Mouse (Mus musculus): ENCODE measurements around the gene Cel. TPM values are rescaled to one million over a fixed set of nuclear protein-coding genes. Genes with fewer than 3 reads are reported as not detected.

Gene Cel
- not detected for total RNA-seq (2022)

DNA sequence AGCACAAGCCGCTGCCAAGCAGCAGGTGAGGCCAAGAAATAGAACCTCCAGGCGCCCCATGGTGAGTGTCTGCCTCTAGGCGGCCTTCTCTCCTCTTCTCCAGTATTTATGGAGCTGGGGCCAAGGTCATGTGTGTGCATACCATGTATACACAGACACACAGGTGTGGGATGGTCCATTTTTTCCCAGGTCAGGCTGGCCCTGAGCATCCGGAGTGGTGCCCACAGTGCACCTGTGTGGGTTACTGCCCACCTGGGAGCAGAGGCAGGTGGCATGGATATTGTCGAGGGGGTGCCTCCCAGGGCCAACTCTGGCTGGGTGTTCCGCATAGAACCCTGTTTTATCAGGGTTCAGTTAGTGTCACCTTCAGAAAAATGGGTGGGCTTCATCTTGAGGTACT lies at the start of gene Cel:
Cel (minus strand) TSS at position 101 of the 400 bp plus-strand sequence.
- no peak for DNase-seq

GRCm38 (mm10) chr2:28612436-28613063 lies 49.3 kb upstream of the Cel start:
- DNase-seq, result no peak

- no peak for DNase-seq
These were observed 48.2 kb upstream of the Cel start for GRCm38 (mm10) chr2:28611407-28611787.

DNA sequence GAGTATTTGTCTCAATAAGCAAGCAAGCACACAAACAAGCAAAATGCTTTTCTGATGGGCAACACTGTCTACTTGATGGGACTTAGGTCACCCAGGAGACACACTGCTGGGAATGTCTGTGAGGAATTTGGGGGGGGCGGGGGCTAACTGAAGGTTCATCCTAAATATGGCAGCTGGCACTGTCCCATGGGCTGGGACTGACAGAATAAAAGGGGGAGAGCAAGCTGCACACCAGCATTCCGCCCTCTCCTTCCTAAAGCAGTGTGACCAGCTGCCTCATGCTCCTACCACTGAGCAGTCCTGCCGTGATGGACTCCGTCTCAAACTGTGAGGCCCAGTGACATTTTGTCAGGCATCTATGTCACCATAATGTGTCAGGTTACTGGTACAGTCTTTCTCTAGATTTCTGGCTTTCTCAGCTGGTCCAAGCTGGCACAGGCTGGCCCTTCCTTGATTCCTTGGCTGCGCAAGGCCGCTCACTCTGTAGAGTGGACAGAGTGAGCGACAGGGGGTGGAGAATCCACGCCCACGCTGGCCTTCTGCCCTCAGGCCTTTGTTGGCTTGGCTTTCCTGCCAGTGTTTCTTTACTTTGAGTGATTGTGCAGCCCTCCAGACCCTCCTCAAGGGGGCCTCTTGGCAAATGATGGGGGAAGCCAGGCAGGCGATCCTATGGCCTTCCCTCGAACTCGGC lies 47.7 kb upstream of the Cel start:
- no peak for DNase-seq

GRCm38 (mm10) chr2:28609851-28610250 lies 46.6 kb upstream of the Cel start:
- no peak for DNase-seq

- DNase-seq, result no peak
These were observed 44.4 kb upstream of the Cel start for GRCm38 (mm10) chr2:28607341-28608165.

- DNase-seq, result no peak
These were observed 43.6 kb upstream of the Cel start for GRCm38 (mm10) chr2:28606601-28607340.

DNA sequence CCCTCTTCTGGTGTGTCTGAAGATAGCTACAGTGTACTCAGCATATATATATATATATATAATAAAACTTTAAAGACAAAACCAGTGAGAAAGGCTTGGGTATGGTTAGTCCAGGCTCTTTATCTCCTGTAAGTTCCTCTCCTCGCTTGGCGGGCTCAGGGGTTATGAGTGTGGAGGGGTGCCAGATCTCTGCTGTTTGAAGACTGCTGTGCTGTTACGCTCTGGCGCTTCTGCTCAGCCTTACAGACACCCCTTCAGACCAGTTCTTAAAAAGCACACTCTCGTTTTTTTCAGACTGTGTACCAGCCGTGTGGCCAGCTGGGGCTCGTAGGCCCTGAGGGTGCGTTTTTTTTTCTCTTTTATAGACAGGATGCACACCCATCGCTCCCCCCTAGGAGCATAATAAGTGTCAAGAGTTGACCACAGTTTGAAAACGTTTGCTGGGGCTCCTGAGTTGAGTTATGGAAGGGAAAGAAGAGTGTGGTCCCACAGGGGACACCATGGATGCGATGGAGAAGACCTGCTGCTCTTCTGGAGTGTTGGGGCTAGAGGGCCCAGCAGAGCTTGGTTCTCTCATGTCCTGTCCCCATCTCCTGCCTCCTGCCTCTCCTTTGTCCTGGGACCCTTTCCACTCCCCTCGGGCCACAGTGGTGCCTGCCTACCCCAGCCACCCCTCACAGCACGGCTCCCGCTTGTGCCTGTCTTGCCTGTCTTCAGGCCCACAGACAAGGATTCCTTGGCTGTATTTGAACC lies 42.8 kb upstream of the Cel start:
- DNase-seq, result no peak

DNA sequence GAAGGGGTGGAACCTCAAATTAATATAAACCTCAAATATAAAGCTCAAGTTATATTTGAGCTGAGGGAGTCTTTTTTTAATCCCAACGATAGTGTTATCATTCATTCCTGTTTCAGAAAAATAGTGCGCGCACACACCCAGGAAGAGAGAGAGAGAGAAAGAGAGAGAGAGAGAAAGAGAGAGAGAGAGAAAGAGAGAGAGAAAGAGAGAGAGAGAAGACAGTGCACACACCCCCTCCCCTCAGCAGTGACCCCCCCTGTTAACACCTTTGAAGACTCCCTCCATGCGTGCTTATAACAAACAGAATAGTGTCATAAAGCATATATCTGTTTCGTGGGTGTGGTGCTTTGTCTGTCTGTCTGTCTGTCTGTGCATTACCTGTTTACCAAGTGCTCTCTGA lies 40.3 kb upstream of the Cel start:
- DNase-seq, result no peak

DNA sequence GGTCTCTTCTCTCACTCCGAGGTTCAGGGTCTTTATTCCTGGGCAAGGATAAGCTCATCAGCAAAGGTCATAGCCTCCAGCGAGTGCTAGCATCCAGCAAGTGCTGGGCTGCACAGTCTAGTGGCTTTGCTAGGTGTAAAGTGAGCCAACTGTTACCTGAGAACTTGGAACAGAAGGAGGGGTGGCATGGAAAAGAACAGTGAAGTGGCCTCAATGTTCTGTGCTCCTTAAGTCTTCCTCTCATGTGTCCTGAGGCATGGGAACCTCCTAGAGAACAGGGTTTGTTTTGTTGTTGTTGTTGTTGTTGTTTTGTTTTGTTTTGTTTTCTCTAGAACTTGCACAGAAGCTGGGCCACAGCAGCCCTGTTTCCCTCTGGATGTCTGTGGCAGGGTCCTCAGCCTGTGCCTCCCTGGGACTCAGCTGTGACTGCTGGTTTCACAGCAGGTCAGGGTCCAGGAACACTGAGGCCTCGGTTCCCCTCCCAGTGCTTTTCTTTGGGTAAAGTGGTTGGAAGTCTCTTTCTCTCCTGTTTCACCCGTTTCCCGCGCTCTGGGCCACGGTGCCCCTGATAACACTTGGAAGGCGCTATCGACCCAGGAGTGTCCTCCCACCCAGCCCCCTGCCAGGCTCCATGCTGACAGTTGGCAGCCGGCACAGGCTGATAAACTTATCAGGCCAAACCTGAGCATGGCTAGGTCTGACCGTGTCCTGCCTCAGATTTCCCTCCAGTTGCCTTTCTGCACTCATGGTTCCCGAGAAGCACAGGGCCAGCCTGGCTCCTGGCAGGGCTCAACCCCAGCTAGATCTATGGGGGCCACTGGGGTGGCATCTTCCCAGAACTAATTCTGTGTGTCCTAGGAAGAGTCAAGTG lies 38.8 kb upstream of the Cel start:
- DNase-seq, result no peak

GRCm38 (mm10) chr2:28599569-28599900 lies 36.3 kb upstream of the Cel start:
- no peak for DNase-seq

DNA sequence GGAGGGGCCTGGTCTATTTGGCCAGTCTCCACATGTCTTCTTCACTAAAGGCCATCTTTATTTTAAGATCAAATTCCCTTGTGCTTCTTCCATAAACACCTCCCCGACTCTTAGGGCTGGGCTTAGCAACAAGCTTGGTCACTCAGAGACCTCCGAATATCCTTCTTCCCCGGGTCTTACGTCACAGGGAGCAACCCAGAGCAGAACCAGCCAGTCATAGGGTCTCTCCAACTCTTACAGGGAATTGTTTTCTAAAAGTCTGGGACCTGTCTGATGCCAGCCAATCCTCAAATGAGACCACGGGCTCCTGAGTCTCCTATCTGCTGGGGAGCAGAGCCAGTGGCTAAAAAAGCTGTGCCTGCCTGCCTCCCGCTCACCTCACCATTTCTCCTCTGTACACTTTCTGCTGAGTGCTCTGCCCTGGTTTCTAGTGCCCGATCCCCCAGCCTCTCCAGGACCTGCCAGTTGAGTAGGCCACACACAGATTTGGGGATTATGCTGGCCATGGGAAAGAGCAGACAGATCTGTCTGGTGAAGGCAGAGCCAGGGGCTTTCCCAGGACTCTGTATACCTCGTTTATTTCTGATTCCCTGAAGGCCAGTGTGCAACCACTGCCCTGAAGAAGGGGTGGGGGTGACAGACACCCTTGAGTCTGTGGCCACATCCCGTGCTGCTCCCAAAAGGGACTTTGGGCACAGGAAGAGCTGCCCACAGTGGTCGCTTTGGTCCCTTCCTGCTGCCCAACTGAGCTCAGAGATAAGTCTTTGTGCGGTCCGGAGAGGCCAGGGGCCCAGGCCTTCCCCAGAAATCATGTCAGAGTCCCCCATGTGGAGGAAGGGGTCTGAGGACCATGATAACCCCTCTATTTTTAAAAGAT lies 35.7 kb upstream of the Cel start:
- no peak for DNase-seq

DNA sequence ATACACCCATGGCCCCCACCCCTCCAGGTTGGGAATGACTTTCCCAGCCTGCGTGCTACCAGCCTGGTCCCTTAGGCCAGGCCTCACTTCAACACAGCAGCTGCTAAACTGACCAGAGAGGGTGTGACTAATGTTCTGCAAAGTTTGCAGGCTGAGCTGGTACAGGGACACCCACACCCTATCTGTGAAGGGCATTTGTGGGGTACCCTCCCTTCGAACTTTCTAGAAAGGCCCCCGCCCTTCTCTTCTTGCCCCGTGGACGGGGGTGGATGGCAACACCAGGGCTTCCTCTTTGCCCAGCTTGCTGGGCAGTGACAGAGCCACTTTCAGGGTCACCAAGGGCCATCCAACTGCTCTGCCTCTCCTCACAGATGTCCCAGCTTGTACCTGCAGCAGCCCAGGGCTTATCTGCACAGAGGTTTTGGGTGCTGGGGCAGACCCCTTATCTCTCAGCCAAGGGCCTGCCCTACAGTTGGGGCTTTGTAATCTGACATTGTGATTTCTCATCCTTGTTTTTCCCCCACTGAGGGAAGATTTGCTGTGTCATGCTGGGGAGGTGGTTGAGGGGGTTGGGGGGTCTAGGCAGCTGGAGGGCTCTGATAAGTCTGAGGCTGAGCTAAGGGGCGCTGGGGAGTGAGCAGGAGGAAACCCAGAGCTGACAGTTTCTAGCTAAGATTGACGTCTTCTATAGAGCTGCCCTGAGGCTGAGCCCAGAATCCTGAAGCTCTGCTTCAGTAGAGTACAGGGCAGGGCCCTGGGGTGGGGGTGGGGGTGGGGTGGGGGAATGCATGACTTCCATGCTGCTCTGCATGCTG lies 34.7 kb upstream of the Cel start:
- no peak for DNase-seq

DNA sequence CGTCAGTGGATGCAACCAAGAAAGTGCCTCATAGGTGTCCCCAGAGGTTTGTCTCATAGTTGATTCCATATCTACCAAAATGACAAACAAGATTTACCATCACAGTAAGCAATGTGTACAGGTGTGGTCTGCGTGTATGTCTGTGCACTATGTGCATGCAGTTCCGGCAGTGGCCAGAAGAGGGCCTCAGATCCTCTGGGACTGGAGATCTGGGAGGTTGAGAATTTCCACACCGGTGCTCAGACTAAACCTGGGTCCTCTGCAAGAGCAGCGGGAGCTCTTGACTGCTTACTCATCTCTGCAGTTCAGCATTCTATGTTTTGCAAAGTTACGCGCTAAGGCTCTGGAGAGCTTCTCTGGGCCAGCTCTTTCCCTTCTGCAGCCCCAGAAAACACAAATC lies 33.8 kb upstream of the Cel start:
- no peak for DNase-seq

- DNase-seq, result no peak
These were observed 32.8 kb upstream of the Cel start for GRCm38 (mm10) chr2:28596021-28596420.

GRCm38 (mm10) chr2:28592809-28593208 lies 29.6 kb upstream of the Cel start:
- DNase-seq, result peak; percentile 26

DNA sequence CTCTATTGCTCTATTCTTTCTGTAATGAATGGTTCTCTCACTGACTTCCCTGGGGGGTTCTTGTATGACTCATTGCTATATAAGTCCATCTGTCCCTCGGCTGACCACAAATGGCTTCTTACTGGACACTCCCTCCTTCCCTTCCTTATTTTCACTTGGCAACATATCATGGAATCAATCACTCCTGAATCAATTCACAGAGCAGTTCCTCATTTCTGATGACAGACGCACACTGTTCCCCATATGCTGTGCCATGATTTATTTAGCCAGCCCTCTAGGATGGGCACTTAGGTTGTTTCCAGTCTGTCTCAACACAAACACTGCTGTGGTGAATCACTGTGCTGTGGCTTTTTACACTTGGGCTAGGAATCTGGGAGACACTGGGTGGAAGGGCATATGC lies 28.3 kb upstream of the Cel start:
- no peak for DNase-seq

- no peak for DNase-seq
These were observed 25.4 kb upstream of the Cel start for GRCm38 (mm10) chr2:28588574-28588973.

DNA sequence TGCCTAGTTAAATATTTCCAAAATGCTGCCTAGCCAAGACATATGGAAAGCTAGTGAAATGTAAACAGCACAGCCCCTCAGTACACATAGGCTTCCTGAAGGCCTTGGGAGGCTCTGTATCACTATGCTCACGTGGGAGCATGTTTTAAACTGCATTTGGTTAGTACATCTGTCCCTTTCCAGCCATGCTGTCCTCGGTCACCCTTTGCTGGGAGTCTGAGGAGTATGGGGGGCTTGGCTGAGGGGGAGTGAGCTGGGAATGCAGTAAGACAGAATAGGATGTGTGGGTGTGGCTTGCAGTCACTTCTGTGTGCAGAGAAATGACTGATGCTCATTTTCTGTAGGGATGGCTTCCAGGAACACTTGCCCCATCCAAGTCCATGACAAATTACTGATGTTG lies 22.5 kb upstream of the Cel start:
- DNase-seq, result no peak

All from adrenal gland, adult 8-10 months (tissue).